Mouse (Mus musculus): ENCODE measurements at regions not wholly inside any gene's neighbourhood (a gene's known extent, or its start where the extent isn't known, plus 50 kb on each side); places are given as distances from the start of the nearest gene placed in this dataset.

DNA sequence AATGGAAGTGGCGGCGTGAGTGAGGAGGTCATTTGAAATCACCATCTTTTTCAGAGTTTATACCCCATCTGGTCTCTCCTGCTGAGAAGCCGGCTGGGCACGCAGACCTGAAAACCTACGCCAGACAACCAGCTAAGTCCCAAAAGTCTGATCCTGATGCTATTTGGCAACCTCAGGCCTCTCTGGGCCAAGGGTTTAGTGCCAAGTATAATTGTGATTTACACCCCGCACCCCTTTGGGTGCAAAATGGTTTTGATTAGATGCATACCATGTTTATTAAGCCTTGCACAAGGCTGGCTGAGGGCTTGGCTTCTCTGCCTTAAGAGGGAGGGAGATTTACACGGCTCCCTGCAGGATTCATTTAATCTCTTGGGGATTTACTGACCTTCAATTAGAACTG, 383.8 kb downstream of the Med13l start:
- H3K79me2 ChIP-seq (ENCODE audit: control insufficient read depth, insufficient read depth, low read length, poor library complexity), result no peaks in the 10 kb centered on the region
- no peaks in the 10 kb centered on the region for H3K36me3 ChIP-seq (ENCODE audit: control insufficient read depth in 1 of 2, insufficient read depth in 2 of 2, low read length in 2 of 2)
- TF ChIP-seq ZNF384 (IDR thresholded peaks at IDR 0.05; ENCODE audit: low read depth, low read length) (no peak), EP300 (IDR thresholded peaks at IDR 0.05; ENCODE audit: low read depth in 1 of 2, low read length in 2 of 2) (no peak), SIN3A (IDR thresholded peaks at IDR 0.05; ENCODE audit: low read length) (no peak), ZC3H11A (IDR thresholded peaks at IDR 0.05; ENCODE audit: low read depth, low read length) (no peak), TAL1 (IDR thresholded peaks at IDR 0.05; ENCODE audit: low read length) (no peak), RCOR1 (IDR thresholded peaks at IDR 0.05; ENCODE audit: low read depth, low read length) (no peak), USF2 (IDR thresholded peaks at IDR 0.05; ENCODE audit: borderline replicate concordance in 1 of 2, insufficient read depth in 1 of 2, low read depth in 1 of 2, low read length in 2 of 2) (no peak), MYB (IDR thresholded peaks at IDR 0.05; ENCODE audit: low read depth, low read length) (no peak), MYC (IDR thresholded peaks at IDR 0.05; ENCODE audit: low read depth, low read length) (no peak), ZKSCAN1 (IDR thresholded peaks at IDR 0.05; ENCODE audit: low read depth, low read length) (no peak), CHD1 (IDR thresholded peaks at IDR 0.05; ENCODE audit: low read depth, low read length) (no peak), POLR2A (IDR thresholded peaks at IDR 0.05; ENCODE audit: control insufficient read depth in 1 of 2, insufficient read depth in 1 of 2, low read depth in 1 of 2, low read length in 2 of 2, poor library complexity in 1 of 2) (no peak), TBP (IDR thresholded peaks at IDR 0.05; ENCODE audit: low read depth, low read length) (no peak), POLR2AphosphoS2 (IDR thresholded peaks at IDR 0.05; ENCODE audit: low read length) (no peak), MAX (IDR thresholded peaks at IDR 0.05; ENCODE audit: low read length) (no peak), GATA1 (IDR thresholded peaks at IDR 0.05; ENCODE audit: low read depth, low read length) (no peak), USF1 (IDR thresholded peaks at IDR 0.05; ENCODE audit: low read depth, low read length) (no peak), UBTF (IDR thresholded peaks at IDR 0.05; ENCODE audit: borderline replicate concordance, insufficient read depth, low read depth, low read length) (no peak), NELFE (IDR thresholded peaks at IDR 0.05; ENCODE audit: low read depth, low read length) (no peak), MEF2A (IDR thresholded peaks at IDR 0.05; ENCODE audit: extremely low read depth, insufficient replicate concordance, low read depth, low read length, poor library complexity, severe bottlenecking) (no peak)
- H3K27me3 ChIP-seq (ENCODE audit: control insufficient read depth in 1 of 2, insufficient read depth in 2 of 2, low read length in 2 of 2), result no peaks in the 10 kb centered on the region
- H3K9ac ChIP-seq (ENCODE audit: control insufficient read depth, low read depth, low read length, poor library complexity, severe bottlenecking), result no peak overlapping the region
- no peak overlapping the region for H3K4me3 ChIP-seq (ENCODE audit: control insufficient read depth in 1 of 2, insufficient read depth in 1 of 2, low read depth in 2 of 2, low read length in 2 of 2)
- no peak overlapping the region for H3K27ac ChIP-seq (ENCODE audit: control insufficient read depth, low read depth, low read length)
- H3K4me1 ChIP-seq (ENCODE audit: control insufficient read depth in 1 of 2, insufficient read depth in 2 of 2, low read length in 2 of 2), result no peaks in the 10 kb centered on the region
- DNase-seq (ENCODE audit: low read depth, low spot score), result no peak
- no peaks in the 10 kb centered on the region for H3K9me3 ChIP-seq (replicated peaks; ENCODE audit: insufficient read depth, low read length)

DNA sequence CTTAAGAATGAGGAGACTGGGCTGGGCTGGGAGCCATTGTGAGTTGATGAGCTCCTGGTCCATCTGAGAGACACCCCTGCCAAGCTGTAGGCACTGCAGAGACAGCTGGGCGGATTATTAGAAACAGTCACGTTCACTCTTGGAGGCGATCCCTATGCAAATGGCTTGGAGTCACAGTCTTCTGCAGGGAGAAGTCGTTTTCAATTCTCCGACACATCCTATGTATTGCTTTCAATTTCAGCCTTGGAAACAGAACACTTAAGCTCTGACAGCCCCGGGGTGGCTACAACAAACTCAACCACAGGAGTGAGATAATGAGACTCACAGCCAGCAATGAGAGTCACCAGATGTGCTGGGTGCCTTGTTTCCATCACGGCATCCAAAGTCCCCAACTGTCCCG, 385.6 kb downstream of the Med13l start:
- no peak for DNase-seq (ENCODE audit: low read depth, low spot score)
- Histone ChIP-seq H3K36me3 (ENCODE audit: control insufficient read depth in 1 of 2, insufficient read depth in 2 of 2, low read length in 2 of 2) (no peaks in the 10 kb centered on the region), H3K9ac (ENCODE audit: control insufficient read depth, low read depth, low read length, poor library complexity, severe bottlenecking) (no peak overlapping the region), H3K4me3 (ENCODE audit: control insufficient read depth in 1 of 2, insufficient read depth in 1 of 2, low read depth in 2 of 2, low read length in 2 of 2) (no peak overlapping the region), H3K79me2 (ENCODE audit: control insufficient read depth, insufficient read depth, low read length, poor library complexity) (no peaks in the 10 kb centered on the region), H3K9me3 (replicated peaks; ENCODE audit: insufficient read depth, low read length) (no peaks in the 10 kb centered on the region), H3K27ac (ENCODE audit: control insufficient read depth, low read depth, low read length) (no peak overlapping the region), H3K4me1 (ENCODE audit: control insufficient read depth in 1 of 2, insufficient read depth in 2 of 2, low read length in 2 of 2) (no peaks in the 10 kb centered on the region), H3K27me3 (ENCODE audit: control insufficient read depth in 1 of 2, insufficient read depth in 2 of 2, low read length in 2 of 2) (no peaks in the 10 kb centered on the region)
- no peak for TF ChIP-seq MXI1 (IDR thresholded peaks at IDR 0.05; ENCODE audit: low read depth, low read length)
- TF ChIP-seq CHD2 (IDR thresholded peaks at IDR 0.05; ENCODE audit: low read length), result no peak
- no peak for TF ChIP-seq ELF1 (IDR thresholded peaks at IDR 0.05; ENCODE audit: low read depth, low read length)
- TF ChIP-seq USF2 (IDR thresholded peaks at IDR 0.05; ENCODE audit: borderline replicate concordance in 1 of 2, insufficient read depth in 1 of 2, low read depth in 1 of 2, low read length in 2 of 2), result no peak
- no peak for TF ChIP-seq ZKSCAN1 (IDR thresholded peaks at IDR 0.05; ENCODE audit: low read depth, low read length)
- no peak for TF ChIP-seq MAX (IDR thresholded peaks at IDR 0.05; ENCODE audit: low read length)
- TF ChIP-seq EP300 (IDR thresholded peaks at IDR 0.05; ENCODE audit: low read depth in 1 of 2, low read length in 2 of 2), result no peak
- TF ChIP-seq TCF12 (IDR thresholded peaks at IDR 0.05; ENCODE audit: low read depth, low read length), result no peak
- TF ChIP-seq TBP (IDR thresholded peaks at IDR 0.05; ENCODE audit: low read depth, low read length), result no peak
- TF ChIP-seq ZC3H11A (IDR thresholded peaks at IDR 0.05; ENCODE audit: low read depth, low read length), result no peak
- no peak for TF ChIP-seq CHD1 (IDR thresholded peaks at IDR 0.05; ENCODE audit: low read depth, low read length)
- no peak for TF ChIP-seq NRF1 (IDR thresholded peaks at IDR 0.05; ENCODE audit: insufficient read depth, low read depth, low read length, poor library complexity, severe bottlenecking)
- TF ChIP-seq ZNF384 (IDR thresholded peaks at IDR 0.05; ENCODE audit: low read depth, low read length), result no peak
- no peak for TF ChIP-seq GABPA (IDR thresholded peaks at IDR 0.05; ENCODE audit: low read depth, low read length)
- TF ChIP-seq GATA1 (IDR thresholded peaks at IDR 0.05; ENCODE audit: low read depth, low read length), result no peak
- TF ChIP-seq MAFK (IDR thresholded peaks at IDR 0.05; ENCODE audit: borderline replicate concordance, low read depth, low read length), result no peak
- TF ChIP-seq MAZ (IDR thresholded peaks at IDR 0.05; ENCODE audit: low read depth, low read length), result no peak
- no peak for TF ChIP-seq POLR2A (IDR thresholded peaks at IDR 0.05; ENCODE audit: control insufficient read depth in 1 of 2, insufficient read depth in 1 of 2, low read depth in 1 of 2, low read length in 2 of 2, poor library complexity in 1 of 2)
- no peak for TF ChIP-seq ETS1 (IDR thresholded peaks at IDR 0.05; ENCODE audit: low read depth, low read length)
- no peak for TF ChIP-seq JUND (IDR thresholded peaks at IDR 0.05; ENCODE audit: low read depth, low read length)
